Mouse (Mus musculus): ENCODE data around the gene Ciao2a. TPM values are rescaled to one million over a fixed set of nuclear protein-coding genes. Genes with fewer than 3 reads are reported as not detected.

Gene Ciao2a
- polyA plus RNA-seq, 1 experiment from 2014 or later, result 64.0 TPM

- Histone ChIP-seq H3K9me3 (ENCODE audit: control insufficient read depth, low read length) (no peaks in the 10 kb centered on the region), H3K4me2 (ENCODE audit: low read length) (no peak overlapping the region), H3K27ac (ENCODE audit: low read depth, low read length) (no peak overlapping the region), H3K4me1 (ENCODE audit: control insufficient read depth, insufficient read depth, low read depth, low read length) (no peaks in the 10 kb centered on the region), H3K27me3 (replicated peaks; ENCODE audit: control insufficient read depth, insufficient read depth, low read length) (peaks cover 3% of the 10 kb centered on the region), H3K9ac (ENCODE audit: low read depth, low read length) (no peak overlapping the region), H3K36me3 (ENCODE audit: control insufficient read depth, insufficient read depth, low read length) (no peaks in the 10 kb centered on the region), H3K4me3 (ENCODE audit: low read length) (no peak overlapping the region)
- no peak for ATAC-seq
- 68% methylated on average over 9 of the region's 9 CpGs for WGBS
Measured at GRCm38 (mm10) chr9:66152011-66152410, 25.6 kb downstream of the Ciao2a start.

GRCm38 (mm10) chr9:66153594-66153993 lies 27.2 kb downstream of the Ciao2a start:
- Histone ChIP-seq H3K27ac (ENCODE audit: low read depth, low read length) (no peak overlapping the region), H3K9ac (ENCODE audit: low read depth, low read length) (no peak overlapping the region), H3K27me3 (replicated peaks; ENCODE audit: control insufficient read depth, insufficient read depth, low read length) (peaks cover 11% of the 10 kb centered on the region), H3K4me2 (ENCODE audit: low read length) (no peak overlapping the region), H3K9me3 (ENCODE audit: control insufficient read depth, low read length) (no peaks in the 10 kb centered on the region), H3K4me3 (ENCODE audit: low read length) (no peak overlapping the region), H3K4me1 (ENCODE audit: control insufficient read depth, insufficient read depth, low read depth, low read length) (no peaks in the 10 kb centered on the region; the same call in 1 of the 2 replicates), H3K36me3 (ENCODE audit: control insufficient read depth, insufficient read depth, low read length) (no peaks in the 10 kb centered on the region)
- 89% methylated on average over 6 of the region's 6 CpGs for WGBS
- ATAC-seq, result no peak

- no peak overlapping the region for H3K9ac ChIP-seq (ENCODE audit: low read depth, low read length)
- 97% methylated on average over 9 of the region's 9 CpGs for WGBS
- no peaks in the 10 kb centered on the region for H3K36me3 ChIP-seq (ENCODE audit: control insufficient read depth, insufficient read depth, low read length)
- H3K4me3 ChIP-seq (ENCODE audit: low read length), result no peak overlapping the region
- H3K4me1 ChIP-seq (ENCODE audit: control insufficient read depth, insufficient read depth, low read depth, low read length), result no peaks in the 10 kb centered on the region; the same call in 1 of the 2 replicates
- H3K27me3 ChIP-seq (replicated peaks; ENCODE audit: control insufficient read depth, insufficient read depth, low read length), result peaks cover 11% of the 10 kb centered on the region
- no peak overlapping the region for H3K27ac ChIP-seq (ENCODE audit: low read depth, low read length)
- H3K4me2 ChIP-seq (ENCODE audit: low read length), result no peak overlapping the region
- no peak for ATAC-seq
- no peaks in the 10 kb centered on the region for H3K9me3 ChIP-seq (ENCODE audit: control insufficient read depth, low read length)
Measured at GRCm38 (mm10) chr9:66154013-66154412, 27.6 kb downstream of the Ciao2a start.

- Histone ChIP-seq H3K4me3 (ENCODE audit: low read length) (no peak overlapping the region), H3K27me3 (replicated peaks; ENCODE audit: control insufficient read depth, insufficient read depth, low read length) (peaks cover 13% of the 10 kb centered on the region), H3K27ac (ENCODE audit: low read depth, low read length) (no peak overlapping the region), H3K4me2 (ENCODE audit: low read length) (no peak overlapping the region), H3K4me1 (ENCODE audit: control insufficient read depth, insufficient read depth, low read depth, low read length) (no peaks in the 10 kb centered on the region; the same call in 1 of the 2 replicates), H3K9me3 (ENCODE audit: control insufficient read depth, low read length) (no peaks in the 10 kb centered on the region), H3K36me3 (ENCODE audit: control insufficient read depth, insufficient read depth, low read length) (no peaks in the 10 kb centered on the region), H3K9ac (ENCODE audit: low read depth, low read length) (no peak overlapping the region)
- ATAC-seq, result no peak
- WGBS, result 83% methylated on average over 1 of the region's 1 CpGs
Measured at GRCm38 (mm10) chr9:66155534-66155933, 29.1 kb downstream of the Ciao2a start.

- Histone ChIP-seq H3K27me3 (replicated peaks; ENCODE audit: control insufficient read depth, insufficient read depth, low read length) (peaks cover 13% of the 10 kb centered on the region), H3K4me1 (ENCODE audit: control insufficient read depth, insufficient read depth, low read depth, low read length) (no peaks in the 10 kb centered on the region; the same call in 1 of the 2 replicates), H3K4me3 (ENCODE audit: low read length) (peak within 1 kb of the TSS; percentile 35), H3K36me3 (ENCODE audit: control insufficient read depth, insufficient read depth, low read length) (no peaks in the 10 kb centered on the region), H3K9me3 (ENCODE audit: control insufficient read depth, low read length) (no peaks in the 10 kb centered on the region), H3K4me2 (ENCODE audit: low read length) (peak within 1 kb of the TSS; percentile 54), H3K27ac (ENCODE audit: low read depth, low read length) (no peak within 1 kb of the TSS), H3K9ac (ENCODE audit: low read depth, low read length) (peak within 1 kb of the TSS; percentile 32; the same call in 1 of the 2 replicates)
- WGBS, result 3% methylated on average over 53 of the region's 58 CpGs
- peak; percentile 77 for ATAC-seq
Measured at GRCm38 (mm10) chr9:66157958-66158830, 31.8 kb downstream of the Ciao2a start, which contains the start of gene Dapk2. Gene Dapk2, plus strand, starts transcription at chr9:66158223.

- WGBS, result 91% methylated on average over 6 of the region's 6 CpGs
- no peak for ATAC-seq
Measured at GRCm38 (mm10) chr9:66158885-66159430, 32.5 kb downstream of the Ciao2a start.

GRCm38 (mm10) chr9:66160155-66160554 lies 33.7 kb downstream of the Ciao2a start:
- Histone ChIP-seq H3K4me1 (ENCODE audit: control insufficient read depth, insufficient read depth, low read depth, low read length) (no peaks in the 10 kb centered on the region; the same call in 1 of the 2 replicates), H3K36me3 (ENCODE audit: control insufficient read depth, insufficient read depth, low read length) (no peaks in the 10 kb centered on the region), H3K27ac (ENCODE audit: low read depth, low read length) (no peak overlapping the region), H3K4me3 (ENCODE audit: low read length) (no peak overlapping the region), H3K9me3 (ENCODE audit: control insufficient read depth, low read length) (no peaks in the 10 kb centered on the region), H3K4me2 (ENCODE audit: low read length) (no peak overlapping the region), H3K9ac (ENCODE audit: low read depth, low read length) (no peak overlapping the region), H3K27me3 (replicated peaks; ENCODE audit: control insufficient read depth, insufficient read depth, low read length) (peaks cover 13% of the 10 kb centered on the region)
- WGBS, result 100% methylated on average over 2 of the region's 2 CpGs
- ATAC-seq, result no peak

More at GRCm38 (mm10) chr9:66158885-66159430, 32.5 kb downstream of the Ciao2a start:
- Histone ChIP-seq H3K4me3 (ENCODE audit: low read length) (no peak overlapping the region), H3K9ac (ENCODE audit: low read depth, low read length) (no peak overlapping the region), H3K27me3 (replicated peaks; ENCODE audit: control insufficient read depth, insufficient read depth, low read length) (peaks cover 13% of the 10 kb centered on the region), H3K9me3 (ENCODE audit: control insufficient read depth, low read length) (no peaks in the 10 kb centered on the region), H3K27ac (ENCODE audit: low read depth, low read length) (no peak overlapping the region), H3K4me2 (ENCODE audit: low read length) (no peak overlapping the region), H3K36me3 (ENCODE audit: control insufficient read depth, insufficient read depth, low read length) (no peaks in the 10 kb centered on the region), H3K4me1 (ENCODE audit: control insufficient read depth, insufficient read depth, low read depth, low read length) (no peaks in the 10 kb centered on the region; the same call in 1 of the 2 replicates)

- ATAC-seq, result no peak
- 84% methylated on average over 9 of the region's 9 CpGs for WGBS
- no peaks in the 10 kb centered on the region for H3K36me3 ChIP-seq (ENCODE audit: control insufficient read depth, insufficient read depth, low read length)
- H3K9me3 ChIP-seq (ENCODE audit: control insufficient read depth, low read length), result no peaks in the 10 kb centered on the region
- H3K27me3 ChIP-seq (replicated peaks; ENCODE audit: control insufficient read depth, insufficient read depth, low read length), result peaks cover 7% of the 10 kb centered on the region
- no peak overlapping the region for H3K9ac ChIP-seq (ENCODE audit: low read depth, low read length)
- no peak overlapping the region for H3K27ac ChIP-seq (ENCODE audit: low read depth, low read length)
- H3K4me1 ChIP-seq (ENCODE audit: control insufficient read depth, insufficient read depth, low read depth, low read length), result no peaks in the 10 kb centered on the region; the same call in 1 of the 2 replicates
- H3K4me2 ChIP-seq (ENCODE audit: low read length), result no peak overlapping the region
- no peak overlapping the region for H3K4me3 ChIP-seq (ENCODE audit: low read length)
Measured at GRCm38 (mm10) chr9:66162995-66163394, 36.6 kb downstream of the Ciao2a start.

GRCm38 (mm10) chr9:66167222-66167621 lies 40.8 kb downstream of the Ciao2a start:
- 85% methylated on average over 5 of the region's 5 CpGs for WGBS
- no peak for ATAC-seq

More at GRCm38 (mm10) chr9:66167222-66167621, 40.8 kb downstream of the Ciao2a start:
- Histone ChIP-seq H3K4me2 (ENCODE audit: low read length) (no peak overlapping the region), H3K36me3 (ENCODE audit: control insufficient read depth, insufficient read depth, low read length) (no peaks in the 10 kb centered on the region), H3K27ac (ENCODE audit: low read depth, low read length) (no peak overlapping the region), H3K4me1 (ENCODE audit: control insufficient read depth, insufficient read depth, low read depth, low read length) (no peaks in the 10 kb centered on the region; the same call in 1 of the 2 replicates), H3K4me3 (ENCODE audit: low read length) (no peak overlapping the region), H3K9ac (ENCODE audit: low read depth, low read length) (no peak overlapping the region), H3K9me3 (ENCODE audit: control insufficient read depth, low read length) (no peaks in the 10 kb centered on the region), H3K27me3 (replicated peaks; ENCODE audit: control insufficient read depth, insufficient read depth, low read length) (no peaks in the 10 kb centered on the region)

Measured in hindbrain, embryonic 16.5 days (tissue).